Mouse (Mus musculus): ENCODE data around the gene Noto. TPM values are rescaled to one million over a fixed set of nuclear protein-coding genes. Genes with fewer than 3 reads are reported as not detected.

Noto gene
- not detected in 2 replicates for polyA plus RNA-seq (2012)

- TF ChIP-seq GATA1 (IDR thresholded peaks at IDR 0.05; ENCODE audit: low read length) = no peak
Measured at GRCm38 (mm10) chr6:85423836-85424379, at the start of gene Noto. Noto (plus strand) TSS chr6:85423886.

GRCm38 (mm10) chr6:85373951-85374733 is 49.5 kb upstream of the Noto start, which contains the start of gene Rab11fip5:
Rab11fip5 (minus strand) TSS chr6:85374634.
- no peak for TF ChIP-seq GATA1 (IDR thresholded peaks at IDR 0.05; ENCODE audit: low read length)

- TF ChIP-seq GATA1 (IDR thresholded peaks at IDR 0.05; ENCODE audit: low read length) = no peak
Measured at GRCm38 (mm10) chr6:85374734-85375114, 49.0 kb upstream of the Noto start.

- TF ChIP-seq GATA1 (IDR thresholded peaks at IDR 0.05; ENCODE audit: low read length) = no peak
Measured at GRCm38 (mm10) chr6:85377066-85377734, 46.5 kb upstream of the Noto start.

GRCm38 (mm10) chr6:85377876-85378275 is 45.8 kb upstream of the Noto start:
- no peak for TF ChIP-seq GATA1 (IDR thresholded peaks at IDR 0.05; ENCODE audit: low read length)

GRCm38 (mm10) chr6:85378629-85379028 is 45.1 kb upstream of the Noto start:
- TF ChIP-seq GATA1 (IDR thresholded peaks at IDR 0.05; ENCODE audit: low read length) = no peak

GRCm38 (mm10) chr6:85380201-85380900 is 43.3 kb upstream of the Noto start:
- TF ChIP-seq GATA1 (IDR thresholded peaks at IDR 0.05; ENCODE audit: low read length) = no peak

- TF ChIP-seq GATA1 (IDR thresholded peaks at IDR 0.05; ENCODE audit: low read length) = no peak
Measured at GRCm38 (mm10) chr6:85380901-85381647, 42.6 kb upstream of the Noto start.

GRCm38 (mm10) chr6:85381648-85382020 is 42.1 kb upstream of the Noto start:
- no peak for TF ChIP-seq GATA1 (IDR thresholded peaks at IDR 0.05; ENCODE audit: low read length)

- TF ChIP-seq GATA1 (IDR thresholded peaks at IDR 0.05; ENCODE audit: low read length) = no peak
Measured at GRCm38 (mm10) chr6:85382791-85383190, 40.9 kb upstream of the Noto start.

GRCm38 (mm10) chr6:85388608-85389007 is 35.1 kb upstream of the Noto start:
- TF ChIP-seq GATA1 (IDR thresholded peaks at IDR 0.05; ENCODE audit: low read length) = no peak

- no peak for TF ChIP-seq GATA1 (IDR thresholded peaks at IDR 0.05; ENCODE audit: low read length)
Measured at GRCm38 (mm10) chr6:85391803-85392202, 31.9 kb upstream of the Noto start.

- no peak for TF ChIP-seq GATA1 (IDR thresholded peaks at IDR 0.05; ENCODE audit: low read length)
Measured at GRCm38 (mm10) chr6:85395360-85395759, 28.3 kb upstream of the Noto start.

GRCm38 (mm10) chr6:85397165-85397564 is 26.5 kb upstream of the Noto start:
- TF ChIP-seq GATA1 (IDR thresholded peaks at IDR 0.05; ENCODE audit: low read length) = no peak

- TF ChIP-seq GATA1 (IDR thresholded peaks at IDR 0.05; ENCODE audit: low read length) = no peak
Measured at GRCm38 (mm10) chr6:85399715-85400114, 24.0 kb upstream of the Noto start.

Measured in G1E-ER4 (cell line).